Mouse (Mus musculus): ENCODE measurements at regions not wholly inside any gene's neighbourhood (a gene's known extent, or its start where the extent isn't known, plus 50 kb on each side); places are given as distances from the start of the nearest gene placed in this dataset.
A peak's percentile ranks its signal among the peaks of the same experiment; 100 is the strongest.

- no peak for DNase-seq (ENCODE audit: low read depth)
Observed at GRCm38 (mm10) chr1:145379739-145380138, 604.5 kb upstream of the Rgs18 start.

- peak; percentile 68 for DNase-seq (ENCODE audit: low read depth)
Observed at GRCm38 (mm10) chr1:145377031-145377430, 601.8 kb upstream of the Rgs18 start.

GRCm38 (mm10) chr1:145376069-145376468, 600.8 kb upstream of the Rgs18 start:
- DNase-seq (ENCODE audit: low read depth): no peak

- no peak for DNase-seq (ENCODE audit: low read depth)
Observed at GRCm38 (mm10) chr1:145363796-145364195, 588.6 kb upstream of the Rgs18 start.

- DNase-seq (ENCODE audit: low read depth): no peak
Observed at GRCm38 (mm10) chr1:145344821-145345220, 569.6 kb upstream of the Rgs18 start.

GRCm38 (mm10) chr1:145344356-145344755, 569.1 kb upstream of the Rgs18 start:
- peak; percentile 83 for DNase-seq (ENCODE audit: low read depth)

- DNase-seq (ENCODE audit: low read depth): no peak
Observed at GRCm38 (mm10) chr1:145336879-145337278, 561.6 kb upstream of the Rgs18 start.

GRCm38 (mm10) chr1:145292931-145293330, 517.7 kb upstream of the Rgs18 start:
- no peak for DNase-seq (ENCODE audit: low read depth)
